Mouse (Mus musculus): Measurements from ENCODE around the gene Sphk1. TPM values are rescaled to one million over a fixed set of nuclear protein-coding genes. Genes with fewer than 3 reads are reported as not detected.

Gene Sphk1
- polyA plus RNA-seq, 1 experiment from 2014 or later: 1.8 TPM

DNA sequence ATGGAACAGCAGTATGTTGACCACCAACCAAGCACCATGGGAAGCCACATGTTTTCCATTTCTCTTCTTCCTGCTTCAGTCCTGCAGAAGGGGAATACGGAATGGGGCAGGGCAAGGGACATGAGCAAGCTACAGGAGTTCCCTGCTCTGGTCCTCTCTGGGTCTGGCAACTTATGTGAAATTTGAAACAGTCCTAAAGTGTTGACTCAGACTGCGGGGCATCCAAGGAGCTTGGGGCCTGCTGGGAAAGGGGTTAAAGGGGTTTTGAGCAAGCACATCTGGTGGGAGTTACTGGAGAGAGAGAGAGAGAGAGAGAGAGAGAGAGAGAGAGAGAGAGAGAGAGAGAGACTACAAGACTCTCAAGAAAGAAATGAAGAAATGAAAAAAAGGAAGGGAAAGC lies 22.0 kb upstream of the Sphk1 start:
- Histone ChIP-seq H3K36me3 (no peaks in the 10 kb centered on the region), H3K4me3 (replicated peaks) (no peak overlapping the region), H3K4me1 (replicated peaks) (0 out of 2 replicates have a peak, but pooled peaks cover 4% of the 10 kb centered on the region), H3K4me2 (no peak overlapping the region), H3K27ac (0 out of 2 replicates have a peak overlapping the region, but pooled peaks have one; percentile 51), H3K9ac (replicated peaks) (no peak overlapping the region), H3K9me3 (no peaks in the 10 kb centered on the region), H3K27me3 (no peaks in the 10 kb centered on the region)
- ATAC-seq (ENCODE audit: insufficient number of reproducible peaks, insufficient read depth, low FRiP score, low TSS enrichment, low read depth): no peak
- 10% methylated on average over 2 of the region's 2 CpGs for WGBS

DNA sequence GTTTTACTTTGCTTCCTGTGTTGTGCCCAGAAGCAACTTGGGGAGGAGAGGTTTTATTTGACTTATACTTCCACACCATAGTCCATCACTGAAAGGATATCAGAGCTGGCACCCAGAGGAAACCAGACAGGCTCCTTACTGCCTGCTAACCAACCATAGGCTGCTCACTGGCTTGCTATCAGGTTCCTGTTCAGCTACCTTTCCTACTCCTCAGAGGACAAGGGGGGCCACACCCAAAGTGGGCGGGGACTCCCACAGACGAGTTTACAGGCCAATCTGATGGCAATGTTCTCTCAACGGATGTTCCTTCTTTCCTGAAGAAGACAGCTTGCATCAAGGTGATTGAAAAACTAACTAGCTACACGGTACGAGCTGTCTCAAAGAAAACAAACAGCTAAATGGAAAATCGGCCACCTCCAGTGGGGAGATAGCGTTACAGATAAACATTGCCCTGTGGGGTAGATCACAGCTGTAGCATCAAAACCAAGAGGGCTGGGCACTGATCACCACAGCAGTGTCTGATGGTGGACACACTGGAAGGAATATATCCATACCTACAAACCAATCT lies 19.3 kb upstream of the Sphk1 start:
- Histone ChIP-seq H3K4me3 (replicated peaks) (no peak overlapping the region), H3K9ac (replicated peaks) (no peak overlapping the region), H3K4me2 (no peak overlapping the region), H3K27me3 (peaks cover 13% of the 10 kb centered on the region), H3K4me1 (replicated peaks) (peaks cover 12% of the 10 kb centered on the region), H3K36me3 (no peaks in the 10 kb centered on the region), H3K27ac (no peak overlapping the region), H3K9me3 (no peaks in the 10 kb centered on the region)
- WGBS: 67% methylated on average over 7 of the region's 7 CpGs
- ATAC-seq (ENCODE audit: insufficient number of reproducible peaks, insufficient read depth, low FRiP score, low TSS enrichment, low read depth): no peak

DNA sequence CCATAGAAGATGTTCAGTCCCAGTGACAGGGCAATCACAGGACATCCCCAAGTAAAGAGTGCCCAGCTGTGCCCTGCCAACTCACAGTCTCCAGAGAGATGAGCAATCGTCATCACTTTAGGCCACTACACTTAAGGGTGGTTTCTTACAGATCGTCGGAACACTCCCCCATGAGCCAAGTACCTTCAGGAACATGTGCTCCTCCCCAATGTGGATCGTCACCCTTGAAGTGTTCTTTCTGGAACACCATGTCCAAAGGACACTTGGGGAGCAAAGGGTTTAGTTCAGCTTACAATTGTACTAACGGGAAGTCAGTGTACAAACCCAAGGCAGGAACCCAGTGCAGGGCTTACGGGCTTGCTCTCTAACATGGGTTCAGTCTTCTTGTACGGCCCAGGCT lies 18.6 kb upstream of the Sphk1 start:
- 91% methylated on average over 7 of the region's 7 CpGs for WGBS
- no peak for ATAC-seq (ENCODE audit: insufficient number of reproducible peaks, insufficient read depth, low FRiP score, low TSS enrichment, low read depth)
- no peaks in the 10 kb centered on the region for H3K9me3 ChIP-seq

GRCm38 (mm10) chr11:116512987-116513386 lies 17.7 kb upstream of the Sphk1 start:
- WGBS: 82% methylated on average over 6 of the region's 6 CpGs
- Histone ChIP-seq H3K4me1 (replicated peaks) (peaks cover 15% of the 10 kb centered on the region), H3K4me2 (no peak overlapping the region), H3K27ac (no peak overlapping the region), H3K9ac (replicated peaks) (no peak overlapping the region), H3K9me3 (no peaks in the 10 kb centered on the region), H3K4me3 (replicated peaks) (no peak overlapping the region), H3K27me3 (peaks cover 16% of the 10 kb centered on the region), H3K36me3 (no peaks in the 10 kb centered on the region)
- no peak for ATAC-seq (ENCODE audit: insufficient number of reproducible peaks, insufficient read depth, low FRiP score, low TSS enrichment, low read depth)

More for the DNA sequence above, 18.6 kb upstream of the Sphk1 start:
- H3K36me3 ChIP-seq: no peaks in the 10 kb centered on the region
- H3K4me3 ChIP-seq (replicated peaks): no peak overlapping the region
- H3K27ac ChIP-seq: no peak overlapping the region
- no peak overlapping the region for H3K9ac ChIP-seq (replicated peaks)
- H3K27me3 ChIP-seq: peaks cover 13% of the 10 kb centered on the region
- H3K4me1 ChIP-seq (replicated peaks): peaks cover 12% of the 10 kb centered on the region
- no peak overlapping the region for H3K4me2 ChIP-seq

DNA sequence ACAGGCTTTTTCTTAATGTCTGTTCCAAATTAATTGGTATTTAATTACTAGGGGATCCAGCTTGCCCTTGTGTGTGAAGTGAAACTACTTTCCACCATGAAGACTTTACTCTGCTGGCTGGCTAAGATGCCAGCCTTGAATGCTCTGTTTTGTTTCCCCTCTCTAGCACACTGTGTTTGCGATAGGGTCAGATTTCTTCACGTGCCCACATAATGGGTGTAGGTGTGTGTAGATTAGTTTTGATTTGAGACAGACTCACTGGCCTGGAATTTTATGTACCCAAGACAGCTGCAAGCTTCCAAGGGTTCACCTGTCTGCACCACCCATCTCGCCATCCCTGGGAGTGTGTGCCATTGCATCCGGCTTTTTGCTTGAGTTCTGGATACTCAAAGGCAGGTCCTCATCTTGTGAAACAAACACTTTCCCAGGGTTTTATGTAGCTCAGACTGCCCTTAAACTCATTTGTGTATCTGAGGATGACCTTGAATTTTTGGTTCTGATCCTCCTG lies 17.1 kb upstream of the Sphk1 start:
- Histone ChIP-seq H3K27ac (no peak overlapping the region), H3K4me3 (replicated peaks) (no peak overlapping the region), H3K36me3 (no peaks in the 10 kb centered on the region), H3K9me3 (no peaks in the 10 kb centered on the region), H3K4me1 (replicated peaks) (peaks cover 13% of the 10 kb centered on the region), H3K27me3 (peaks cover 16% of the 10 kb centered on the region), H3K9ac (replicated peaks) (no peak overlapping the region), H3K4me2 (no peak overlapping the region)
- ATAC-seq (ENCODE audit: insufficient number of reproducible peaks, insufficient read depth, low FRiP score, low TSS enrichment, low read depth): no peak
- 73% methylated on average over 4 of the region's 4 CpGs for WGBS

DNA sequence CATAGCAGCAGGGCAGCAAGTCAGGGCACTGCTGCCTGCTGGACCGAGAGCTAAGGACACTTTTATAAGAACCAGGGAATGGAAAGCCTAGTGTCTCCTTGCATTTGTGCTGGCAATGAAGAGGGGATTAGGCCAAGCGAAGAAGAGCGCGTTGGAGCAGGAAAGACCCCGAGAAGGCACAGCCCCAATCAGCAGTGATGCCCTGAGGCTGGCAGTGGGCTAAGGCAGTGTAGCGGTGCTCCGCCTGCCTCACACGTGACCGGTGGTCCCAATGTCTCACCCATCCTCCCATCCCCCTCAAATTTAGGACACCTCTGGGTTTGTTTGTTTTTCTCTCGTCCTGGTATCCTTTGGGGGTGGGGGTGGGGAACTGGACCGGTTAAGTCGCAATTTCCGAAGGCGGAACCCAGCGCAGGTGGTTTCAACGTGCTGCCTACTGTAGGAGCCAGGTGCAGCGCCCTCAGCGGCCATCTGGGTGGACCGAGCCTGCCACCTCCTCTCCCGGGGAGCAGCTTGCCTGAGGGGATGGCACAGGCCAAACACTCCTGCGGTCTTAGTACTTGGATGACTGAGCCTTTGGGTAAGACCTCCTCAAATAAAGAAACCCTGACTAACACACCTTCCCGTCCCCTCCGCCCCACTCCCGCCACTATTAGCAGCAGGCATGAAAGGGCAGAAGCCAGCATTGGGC lies 15.2 kb upstream of the Sphk1 start:
- peaks cover 16% of the 10 kb centered on the region for H3K27me3 ChIP-seq
- H3K9me3 ChIP-seq: no peaks in the 10 kb centered on the region
- no peaks in the 10 kb centered on the region for H3K36me3 ChIP-seq
- no peak overlapping the region for H3K27ac ChIP-seq
- no peak; the same call in 1 of the 2 replicates for ATAC-seq (ENCODE audit: insufficient number of reproducible peaks, insufficient read depth, low FRiP score, low TSS enrichment, low read depth)
- WGBS: 14% methylated on average over 24 of the region's 24 CpGs
- H3K9ac ChIP-seq (replicated peaks): no peak overlapping the region
- peak overlapping the region; percentile 37 for H3K4me2 ChIP-seq
- H3K4me1 ChIP-seq (replicated peaks): peaks cover 11% of the 10 kb centered on the region
- 0 out of 2 replicates have a peak overlapping the region, but pooled peaks have one; percentile 4 for H3K4me3 ChIP-seq (replicated peaks)

DNA sequence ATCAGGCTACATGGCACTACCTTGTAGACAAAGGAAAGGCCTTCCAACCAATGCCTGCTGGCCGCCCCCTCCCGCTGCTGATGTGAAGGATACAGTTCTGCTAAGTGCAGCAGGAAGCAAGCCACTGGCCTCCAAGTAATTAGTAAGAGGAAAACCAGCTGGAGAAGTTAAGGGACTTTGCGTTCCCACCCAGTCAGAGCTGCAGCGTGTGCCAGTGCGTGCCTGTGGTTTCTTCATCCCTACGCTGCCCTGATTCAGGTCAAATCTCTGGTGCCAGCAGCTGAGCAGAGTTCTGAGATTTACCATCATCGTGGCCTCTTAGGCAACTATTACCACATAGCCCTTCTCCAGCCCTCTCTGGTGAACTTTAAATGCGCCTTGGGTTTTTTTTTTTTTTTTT lies 12.2 kb upstream of the Sphk1 start:
- peaks cover 16% of the 10 kb centered on the region for H3K27me3 ChIP-seq
- H3K9me3 ChIP-seq: no peaks in the 10 kb centered on the region
- H3K4me3 ChIP-seq (replicated peaks): no peak overlapping the region
- H3K4me1 ChIP-seq (replicated peaks): peaks cover 19% of the 10 kb centered on the region
- WGBS: 62% methylated on average over 8 of the region's 8 CpGs
- H3K4me2 ChIP-seq: no peak overlapping the region
- H3K36me3 ChIP-seq: no peaks in the 10 kb centered on the region
- H3K9ac ChIP-seq (replicated peaks): no peak overlapping the region
- ATAC-seq (ENCODE audit: insufficient number of reproducible peaks, insufficient read depth, low FRiP score, low TSS enrichment, low read depth): no peak
- no peak overlapping the region for H3K27ac ChIP-seq

GRCm38 (mm10) chr11:116521143-116521542 lies 9.6 kb upstream of the Sphk1 start:
- Histone ChIP-seq H3K27me3 (0 out of 2 replicates have a peak, but pooled peaks cover 3% of the 10 kb centered on the region), H3K27ac (no peak overlapping the region), H3K36me3 (no peaks in the 10 kb centered on the region), H3K9me3 (no peaks in the 10 kb centered on the region), H3K4me3 (replicated peaks) (no peak overlapping the region), H3K9ac (replicated peaks) (no peak overlapping the region), H3K4me1 (replicated peaks) (peaks cover 16% of the 10 kb centered on the region; the same call in 1 of the 2 replicates), H3K4me2 (no peak overlapping the region)
- no peak for ATAC-seq (ENCODE audit: insufficient number of reproducible peaks, insufficient read depth, low FRiP score, low TSS enrichment, low read depth)
- WGBS: 70% methylated on average over 3 of the region's 3 CpGs

GRCm38 (mm10) chr11:116522046-116522445 lies 8.7 kb upstream of the Sphk1 start:
- H3K4me3 ChIP-seq (replicated peaks): no peak overlapping the region
- H3K4me2 ChIP-seq: no peak overlapping the region
- H3K36me3 ChIP-seq: no peaks in the 10 kb centered on the region
- peaks cover 16% of the 10 kb centered on the region; the same call in 1 of the 2 replicates for H3K4me1 ChIP-seq (replicated peaks)
- no peak for ATAC-seq (ENCODE audit: insufficient number of reproducible peaks, insufficient read depth, low FRiP score, low TSS enrichment, low read depth)
- H3K9me3 ChIP-seq: no peaks in the 10 kb centered on the region
- 0 out of 2 replicates have a peak, but pooled peaks cover 3% of the 10 kb centered on the region for H3K27me3 ChIP-seq
- H3K9ac ChIP-seq (replicated peaks): no peak overlapping the region
- WGBS: 83% methylated on average over 3 of the region's 3 CpGs
- H3K27ac ChIP-seq: no peak overlapping the region

GRCm38 (mm10) chr11:116522886-116523698 lies 7.6 kb upstream of the Sphk1 start:
- H3K9ac ChIP-seq (replicated peaks): no peak overlapping the region
- no peak for ATAC-seq (ENCODE audit: insufficient number of reproducible peaks, insufficient read depth, low FRiP score, low TSS enrichment, low read depth)

DNA sequence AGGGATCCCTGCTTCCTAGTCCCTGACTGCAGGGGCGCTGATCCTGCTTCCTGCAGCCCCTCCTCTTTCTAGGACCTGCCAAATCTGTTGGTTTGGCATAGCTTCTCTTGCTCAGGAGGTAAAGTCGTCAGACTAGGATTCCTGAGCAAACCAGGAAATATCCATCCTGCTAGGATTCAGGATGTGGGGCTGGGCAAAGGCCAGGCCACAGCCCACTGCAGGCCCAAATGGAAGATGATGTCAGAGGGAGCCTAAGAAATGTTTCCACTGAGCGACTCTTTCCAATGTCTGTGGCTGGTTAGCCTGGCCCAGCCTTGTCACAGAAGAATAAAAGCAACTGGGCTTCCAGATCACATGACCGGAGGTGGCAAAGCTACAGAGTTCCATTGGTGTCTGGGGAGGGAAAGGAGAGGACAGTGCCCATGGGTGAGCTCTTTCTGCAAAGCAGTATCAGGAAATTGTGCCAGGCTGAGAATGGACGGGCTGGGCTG lies 7.0 kb upstream of the Sphk1 start:
- 49% methylated on average over 5 of the region's 5 CpGs for WGBS
- peaks cover 13% of the 10 kb centered on the region; the same call in 1 of the 2 replicates for H3K4me1 ChIP-seq (replicated peaks)
- H3K4me3 ChIP-seq (replicated peaks): no peak overlapping the region
- no peak overlapping the region for H3K4me2 ChIP-seq
- H3K9me3 ChIP-seq: no peaks in the 10 kb centered on the region
- no peak for ATAC-seq (ENCODE audit: insufficient number of reproducible peaks, insufficient read depth, low FRiP score, low TSS enrichment, low read depth)
- H3K9ac ChIP-seq (replicated peaks): no peak overlapping the region
- no peaks in the 10 kb centered on the region for H3K27me3 ChIP-seq
- no peaks in the 10 kb centered on the region for H3K36me3 ChIP-seq
- H3K27ac ChIP-seq: no peak overlapping the region; the same call in 1 of the 2 replicates

More at GRCm38 (mm10) chr11:116522886-116523698, 7.6 kb upstream of the Sphk1 start:
- WGBS: 66% methylated on average over 16 of the region's 16 CpGs
- no peak overlapping the region for H3K4me3 ChIP-seq (replicated peaks)
- no peak overlapping the region for H3K4me2 ChIP-seq
- no peaks in the 10 kb centered on the region for H3K9me3 ChIP-seq
- H3K27me3 ChIP-seq: no peaks in the 10 kb centered on the region
- peaks cover 13% of the 10 kb centered on the region; the same call in 1 of the 2 replicates for H3K4me1 ChIP-seq (replicated peaks)
- no peak overlapping the region; the same call in 1 of the 2 replicates for H3K27ac ChIP-seq
- no peaks in the 10 kb centered on the region for H3K36me3 ChIP-seq
